Mouse (Mus musculus): ENCODE data around the gene Cdcp2. TPM values are rescaled to one million over a fixed set of nuclear protein-coding genes. Genes with fewer than 3 reads are reported as not detected.
A peak's percentile ranks its signal among the peaks of the same experiment; 100 is the strongest.
"Not testable (repeated sequence)": the region's sequence is repeated elsewhere in the genome, so short reads cannot be mapped to it uniquely, and the experiment has no call there.

Gene Cdcp2
- polyA plus RNA-seq, 1 experiment from 2014 or later, result 0.24 TPM

- peak overlapping the region; percentile 37 for H3K4me2 ChIP-seq (replicated peaks; ENCODE audit: low read depth, low read length)
- H3K27ac ChIP-seq (ENCODE audit: low read length), result 0 out of 2 replicates have a peak overlapping the region, but pooled peaks have one; percentile 25
- no peaks in the 10 kb centered on the region for H3K36me3 ChIP-seq (ENCODE audit: insufficient read depth, low read length)
- ATAC-seq (ENCODE audit: low FRiP score, low TSS enrichment), result peak; percentile 89
- no peaks in the 10 kb centered on the region for H3K9me3 ChIP-seq (ENCODE audit: low read length)
- WGBS, result 8% methylated on average over 13 of the region's 13 CpGs
- peaks cover 10% of the 10 kb centered on the region for H3K4me1 ChIP-seq (ENCODE audit: insufficient read depth, low read length)
- H3K4me3 ChIP-seq (ENCODE audit: low read length), result no peak overlapping the region
- no peaks in the 10 kb centered on the region for H3K27me3 ChIP-seq (ENCODE audit: insufficient read depth, low read length)
- H3K9ac ChIP-seq (replicated peaks; ENCODE audit: low read length), result peak overlapping the region; percentile 37; the same call in 1 of the 2 replicates
Observed at GRCm38 (mm10) chr4:107108291-107108731, 11.6 kb downstream of the Cdcp2 start.

DNA sequence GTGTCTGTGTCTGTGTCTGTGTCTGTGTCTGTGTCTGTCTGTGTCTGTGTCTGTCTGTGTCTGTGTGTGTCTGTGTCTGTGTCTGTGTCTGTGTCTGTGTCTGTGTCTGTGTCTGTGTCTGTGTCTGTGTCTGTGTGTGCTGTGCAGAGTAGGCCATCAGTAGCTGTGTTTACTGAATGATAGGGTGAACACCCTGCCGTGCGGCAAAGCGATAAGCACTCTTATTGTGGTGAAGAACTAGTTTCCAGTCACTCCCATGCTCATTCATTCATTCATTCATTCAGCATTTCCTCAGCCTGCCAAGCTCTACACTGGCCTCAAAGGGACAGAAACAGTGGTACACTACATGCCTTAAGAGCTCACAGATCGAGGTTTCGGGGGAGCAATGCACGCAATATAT lies 12.5 kb downstream of the Cdcp2 start:
- ATAC-seq (ENCODE audit: low FRiP score, low TSS enrichment); H3K27me3 ChIP-seq (ENCODE audit: insufficient read depth, low read length); H3K36me3 ChIP-seq (ENCODE audit: insufficient read depth, low read length); H3K4me3 ChIP-seq (ENCODE audit: low read length); H3K9me3 ChIP-seq (ENCODE audit: low read length); H3K4me2 ChIP-seq (replicated peaks; ENCODE audit: low read depth, low read length); H3K9ac ChIP-seq (replicated peaks; ENCODE audit: low read length); H3K27ac ChIP-seq (ENCODE audit: low read length): not testable (repeated sequence)
- WGBS, result 94% methylated on average over 6 of the region's 6 CpGs
- peaks cover 11% of the 10 kb centered on the region for H3K4me1 ChIP-seq (ENCODE audit: insufficient read depth, low read length)

DNA sequence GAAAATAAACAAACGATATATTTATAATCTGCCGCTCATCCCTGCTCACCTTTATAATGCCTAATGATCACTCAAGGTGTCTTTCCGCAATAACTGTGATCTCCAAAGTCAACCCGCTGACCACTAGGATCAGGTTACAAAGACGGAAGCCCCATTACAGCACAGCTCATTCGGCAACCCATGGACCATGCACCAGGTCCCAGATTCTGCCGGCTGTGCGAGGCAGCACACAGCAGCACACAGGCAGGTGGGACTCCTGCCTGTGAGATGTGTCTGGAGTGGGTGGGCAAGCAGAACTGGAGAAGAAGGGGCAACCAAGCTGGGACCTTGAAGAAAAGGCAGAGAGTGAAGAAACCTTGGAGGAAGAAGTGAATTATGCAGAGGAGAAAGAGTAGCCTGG lies 17.6 kb downstream of the Cdcp2 start:
- H3K36me3 ChIP-seq (ENCODE audit: insufficient read depth, low read length), result no peaks in the 10 kb centered on the region
- 11% methylated on average over 8 of the region's 8 CpGs for WGBS
- no peak overlapping the region for H3K4me2 ChIP-seq (replicated peaks; ENCODE audit: low read depth, low read length)
- H3K4me3 ChIP-seq (ENCODE audit: low read length), result no peak overlapping the region
- 0 out of 2 replicates have a peak overlapping the region, but pooled peaks have one; percentile 17 for H3K27ac ChIP-seq (ENCODE audit: low read length)
- no peaks in the 10 kb centered on the region for H3K27me3 ChIP-seq (ENCODE audit: insufficient read depth, low read length)
- no peaks in the 10 kb centered on the region for H3K9me3 ChIP-seq (ENCODE audit: low read length)
- ATAC-seq (ENCODE audit: low FRiP score, low TSS enrichment), result peak; percentile 80; the same call in 1 of the 2 replicates
- H3K9ac ChIP-seq (replicated peaks; ENCODE audit: low read length), result no peak overlapping the region
- peaks cover 5% of the 10 kb centered on the region; the same call in 1 of the 2 replicates for H3K4me1 ChIP-seq (ENCODE audit: insufficient read depth, low read length)

DNA sequence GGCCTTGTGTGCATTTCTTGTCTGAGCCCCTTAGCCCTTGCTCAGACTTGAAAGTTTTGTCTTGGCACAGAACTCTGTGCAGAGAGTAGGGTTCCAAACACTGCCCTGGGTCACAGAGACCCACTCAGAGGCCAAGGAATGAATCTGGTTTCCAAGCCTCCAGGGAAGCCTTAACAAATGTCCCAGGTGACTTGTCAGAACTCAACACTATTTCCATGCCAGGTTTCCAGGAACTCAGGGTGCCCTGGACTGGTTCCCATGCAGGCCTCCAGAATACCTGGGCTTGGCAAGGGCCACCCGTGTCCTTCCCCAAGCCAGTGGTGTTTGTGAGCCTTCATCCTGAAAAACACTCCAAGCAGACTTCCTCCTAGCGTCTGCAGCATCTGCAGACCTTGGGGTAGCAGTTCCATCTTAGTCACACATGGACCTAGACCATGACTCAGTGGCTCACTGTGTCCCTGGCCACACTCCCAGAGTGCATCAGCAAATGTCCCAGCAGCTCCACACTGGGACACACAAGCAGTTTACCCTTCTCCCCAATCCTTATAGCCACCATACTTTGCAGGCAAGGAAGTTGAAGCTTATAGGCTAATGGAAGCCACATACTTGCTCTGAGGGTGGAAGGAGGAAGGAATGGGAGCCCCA lies 21.2 kb downstream of the Cdcp2 start:
- Histone ChIP-seq H3K36me3 (ENCODE audit: insufficient read depth, low read length) (no peaks in the 10 kb centered on the region), H3K4me2 (replicated peaks; ENCODE audit: low read depth, low read length) (no peak overlapping the region), H3K27ac (ENCODE audit: low read length) (no peak overlapping the region), H3K9ac (replicated peaks; ENCODE audit: low read length) (no peak overlapping the region), H3K27me3 (ENCODE audit: insufficient read depth, low read length) (no peaks in the 10 kb centered on the region), H3K4me1 (ENCODE audit: insufficient read depth, low read length) (peaks cover 9% of the 10 kb centered on the region; the same call in 1 of the 2 replicates), H3K9me3 (ENCODE audit: low read length) (no peaks in the 10 kb centered on the region), H3K4me3 (ENCODE audit: low read length) (no peak overlapping the region)
- no peak for ATAC-seq (ENCODE audit: low FRiP score, low TSS enrichment)
- WGBS, result 90% methylated on average over 2 of the region's 2 CpGs

GRCm38 (mm10) chr4:107119056-107119455 lies 22.4 kb downstream of the Cdcp2 start:
- no peaks in the 10 kb centered on the region for H3K36me3 ChIP-seq (ENCODE audit: insufficient read depth, low read length)
- H3K4me1 ChIP-seq (ENCODE audit: insufficient read depth, low read length), result peaks cover 9% of the 10 kb centered on the region; the same call in 1 of the 2 replicates
- H3K9ac ChIP-seq (replicated peaks; ENCODE audit: low read length), result no peak overlapping the region
- no peaks in the 10 kb centered on the region for H3K27me3 ChIP-seq (ENCODE audit: insufficient read depth, low read length)
- no peak overlapping the region for H3K4me3 ChIP-seq (ENCODE audit: low read length)
- ATAC-seq (ENCODE audit: low FRiP score, low TSS enrichment), result no peak
- no peaks in the 10 kb centered on the region for H3K9me3 ChIP-seq (ENCODE audit: low read length)
- no peak overlapping the region for H3K27ac ChIP-seq (ENCODE audit: low read length)
- 66% methylated on average over 3 of the region's 4 CpGs for WGBS
- H3K4me2 ChIP-seq (replicated peaks; ENCODE audit: low read depth, low read length), result no peak overlapping the region

DNA sequence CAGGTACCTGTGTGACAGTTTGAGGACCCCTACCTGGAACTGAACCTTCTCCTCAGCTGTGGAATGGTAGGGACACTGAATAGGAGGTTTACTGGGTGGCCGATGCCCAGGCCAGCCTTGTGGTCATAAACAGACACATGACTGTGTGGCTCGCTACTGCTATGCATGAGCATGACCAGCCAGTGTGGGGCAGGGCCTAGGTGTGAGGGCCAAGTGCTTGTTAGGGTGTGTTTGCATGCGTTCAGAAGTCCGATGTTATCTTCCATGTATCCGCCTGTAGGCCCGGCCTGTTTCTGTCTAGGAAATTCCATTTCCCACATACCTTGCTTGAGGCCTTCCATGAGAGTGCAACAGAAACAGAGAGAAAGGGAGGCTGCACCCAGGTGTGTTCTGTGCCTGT lies 24.0 kb downstream of the Cdcp2 start:
- Histone ChIP-seq H3K27ac (ENCODE audit: low read length) (0 out of 2 replicates have a peak overlapping the region, but pooled peaks have one; percentile 31), H3K4me2 (replicated peaks; ENCODE audit: low read depth, low read length) (no peak overlapping the region), H3K4me3 (ENCODE audit: low read length) (no peak overlapping the region), H3K9me3 (ENCODE audit: low read length) (no peaks in the 10 kb centered on the region), H3K9ac (replicated peaks; ENCODE audit: low read length) (no peak overlapping the region), H3K36me3 (ENCODE audit: insufficient read depth, low read length) (no peaks in the 10 kb centered on the region), H3K4me1 (ENCODE audit: insufficient read depth, low read length) (peaks cover 8% of the 10 kb centered on the region; the same call in 1 of the 2 replicates), H3K27me3 (ENCODE audit: insufficient read depth, low read length) (no peaks in the 10 kb centered on the region)
- 0 out of 2 replicates have a peak, but pooled peaks have one; percentile 39 for ATAC-seq (ENCODE audit: low FRiP score, low TSS enrichment)
- 74% methylated on average over 6 of the region's 6 CpGs for WGBS

- H3K27ac ChIP-seq (ENCODE audit: low read length), result 0 out of 2 replicates have a peak overlapping the region, but pooled peaks have one; percentile 31
- H3K4me1 ChIP-seq (ENCODE audit: insufficient read depth, low read length), result peaks cover 8% of the 10 kb centered on the region; the same call in 1 of the 2 replicates
- no peak overlapping the region for H3K4me3 ChIP-seq (ENCODE audit: low read length)
- no peaks in the 10 kb centered on the region for H3K27me3 ChIP-seq (ENCODE audit: insufficient read depth, low read length)
- no peak overlapping the region for H3K4me2 ChIP-seq (replicated peaks; ENCODE audit: low read depth, low read length)
- H3K9ac ChIP-seq (replicated peaks; ENCODE audit: low read length), result no peak overlapping the region
- peak; percentile 64 for ATAC-seq (ENCODE audit: low FRiP score, low TSS enrichment)
- 58% methylated on average over 12 of the region's 12 CpGs for WGBS
- no peaks in the 10 kb centered on the region for H3K36me3 ChIP-seq (ENCODE audit: insufficient read depth, low read length)
- no peaks in the 10 kb centered on the region for H3K9me3 ChIP-seq (ENCODE audit: low read length)
Observed at GRCm38 (mm10) chr4:107121165-107121943, 24.7 kb downstream of the Cdcp2 start.

DNA sequence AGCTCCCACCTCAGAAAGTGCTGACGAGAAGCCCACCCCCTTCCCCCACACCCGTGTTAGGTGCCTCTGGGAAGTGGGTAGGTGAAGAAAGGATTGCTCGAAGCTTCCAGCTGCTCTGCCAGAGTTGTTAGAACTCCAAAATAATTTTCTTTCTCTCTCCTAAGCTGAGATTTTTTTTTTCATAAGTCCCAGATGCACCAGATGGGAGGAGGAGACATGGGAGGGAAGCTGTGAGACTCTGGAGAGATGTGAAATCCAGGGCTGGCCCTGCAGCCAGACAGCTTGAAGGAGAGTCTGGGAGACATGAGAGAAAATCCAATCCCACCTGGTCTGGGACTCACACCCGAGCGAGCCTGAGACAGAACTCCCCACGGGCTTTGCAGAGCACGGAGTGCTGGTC lies 27.7 kb downstream of the Cdcp2 start:
- no peak overlapping the region for H3K9ac ChIP-seq (replicated peaks; ENCODE audit: low read length)
- peaks cover 27% of the 10 kb centered on the region for H3K4me1 ChIP-seq (ENCODE audit: insufficient read depth, low read length)
- no peak for ATAC-seq (ENCODE audit: low FRiP score, low TSS enrichment)
- H3K4me3 ChIP-seq (ENCODE audit: low read length), result no peak overlapping the region
- no peaks in the 10 kb centered on the region for H3K27me3 ChIP-seq (ENCODE audit: insufficient read depth, low read length)
- no peaks in the 10 kb centered on the region for H3K36me3 ChIP-seq (ENCODE audit: insufficient read depth, low read length)
- 54% methylated on average over 7 of the region's 7 CpGs for WGBS
- H3K4me2 ChIP-seq (replicated peaks; ENCODE audit: low read depth, low read length), result no peak overlapping the region
- no peak overlapping the region for H3K27ac ChIP-seq (ENCODE audit: low read length)
- H3K9me3 ChIP-seq (ENCODE audit: low read length), result no peaks in the 10 kb centered on the region

DNA sequence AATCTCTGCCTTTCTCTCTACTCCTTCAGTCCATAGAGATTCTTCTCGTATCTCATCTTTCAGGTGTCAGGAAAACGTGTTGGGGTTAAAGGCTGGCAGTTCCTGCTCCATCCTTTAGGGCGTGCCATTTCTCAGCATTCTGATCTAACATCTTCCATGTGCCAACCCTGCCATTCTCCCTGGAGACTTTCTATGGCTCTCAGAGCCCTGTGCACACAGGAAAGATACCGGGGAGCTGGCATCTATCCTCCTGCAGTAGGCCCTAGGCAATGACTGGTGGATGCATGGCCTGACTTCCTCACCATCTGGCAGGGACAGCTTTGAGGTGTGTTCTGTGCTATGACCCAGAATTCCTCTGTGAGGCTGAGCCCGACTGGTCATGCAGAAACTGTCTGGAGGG lies 28.4 kb downstream of the Cdcp2 start:
- WGBS, result 49% methylated on average over 5 of the region's 5 CpGs
- no peak overlapping the region for H3K4me2 ChIP-seq (replicated peaks; ENCODE audit: low read depth, low read length)
- no peak overlapping the region for H3K4me3 ChIP-seq (ENCODE audit: low read length)
- H3K4me1 ChIP-seq (ENCODE audit: insufficient read depth, low read length), result peaks cover 27% of the 10 kb centered on the region
- no peak for ATAC-seq (ENCODE audit: low FRiP score, low TSS enrichment)
- no peaks in the 10 kb centered on the region for H3K36me3 ChIP-seq (ENCODE audit: insufficient read depth, low read length)
- no peak overlapping the region for H3K9ac ChIP-seq (replicated peaks; ENCODE audit: low read length)
- H3K9me3 ChIP-seq (ENCODE audit: low read length), result no peaks in the 10 kb centered on the region
- H3K27ac ChIP-seq (ENCODE audit: low read length), result no peak overlapping the region
- no peaks in the 10 kb centered on the region for H3K27me3 ChIP-seq (ENCODE audit: insufficient read depth, low read length)

GRCm38 (mm10) chr4:107126389-107126788 lies 29.7 kb downstream of the Cdcp2 start:
- H3K4me3 ChIP-seq (ENCODE audit: low read length), result no peak overlapping the region
- H3K4me2 ChIP-seq (replicated peaks; ENCODE audit: low read depth, low read length), result no peak overlapping the region
- peaks cover 31% of the 10 kb centered on the region for H3K4me1 ChIP-seq (ENCODE audit: insufficient read depth, low read length)
- 44% methylated on average over 10 of the region's 10 CpGs for WGBS
- H3K9me3 ChIP-seq (ENCODE audit: low read length), result no peaks in the 10 kb centered on the region
- H3K27ac ChIP-seq (ENCODE audit: low read length), result no peak overlapping the region
- H3K27me3 ChIP-seq (ENCODE audit: insufficient read depth, low read length), result no peaks in the 10 kb centered on the region
- ATAC-seq (ENCODE audit: low FRiP score, low TSS enrichment), result no peak
- no peak overlapping the region for H3K9ac ChIP-seq (replicated peaks; ENCODE audit: low read length)
- no peaks in the 10 kb centered on the region for H3K36me3 ChIP-seq (ENCODE audit: insufficient read depth, low read length)
